Mouse (Mus musculus) embryonic facial prominence, embryonic 11.5 days (tissue): ENCODE measurements around the gene Znrf4. TPM values are rescaled to one million over a fixed set of nuclear protein-coding genes. Genes with fewer than 3 reads are reported as not detected.
A peak's percentile ranks its signal among the peaks of the same experiment; 100 is the strongest.

Experiments
- ATAC-seq: fragments of 200-750 bp; cut with Nextera tagmentation; replicated peaks from 2 replicates; pipeline ENCODE4 v1.8.0; 2017; ENCODE audit warnings: low read depth; ENCODE audit not compliant: insufficient number of reproducible peaks, low FRiP score, low TSS enrichment
- DNase-seq: peaks from one replicate; pipeline ENCODE4 v3.0.0-alpha.2; 2015; ENCODE audit warnings: low spot score
- H3K27ac ChIP-seq: fragments of 300-500 bp; sonication (generic); replicated peaks from 2 replicates; pipeline ENCODE4 v1.5.1; 2014; ENCODE audit warnings: mild to moderate bottlenecking, low read depth, low read length, control low read depth
- H3K27me3 ChIP-seq: fragments of 300-500 bp; sonication (generic); 2 replicates; pipeline ENCODE4 v1.6.1; 2014; ENCODE audit warnings: mild to moderate bottlenecking, low read length, moderate library complexity, mixed read lengths; ENCODE audit not compliant: control insufficient read depth, insufficient read depth
- H3K36me3 ChIP-seq: fragments of 300-500 bp; sonication (generic); replicated peaks from 2 replicates; pipeline ENCODE4 v1.6.1; 2014; ENCODE audit warnings: low read depth, mild to moderate bottlenecking, low read length, moderate library complexity, mixed read lengths; ENCODE audit not compliant: control insufficient read depth, insufficient read depth
- H3K4me1 ChIP-seq: fragments of 300-500 bp; sonication (generic); 2 replicates; pipeline ENCODE4 v1.6.1; 2014; ENCODE audit warnings: low read length, mixed read lengths; ENCODE audit not compliant: control insufficient read depth, insufficient read depth
- H3K4me2 ChIP-seq: fragments of 300-500 bp; sonication (generic); 2 replicates; pipeline ENCODE4 v1.6.1; 2014; ENCODE audit warnings: low read depth, mild to moderate bottlenecking, control low read depth, low read length, moderate library complexity
- H3K4me3 ChIP-seq: fragments of 300-500 bp; sonication (generic); 2 replicates; pipeline ENCODE4 v1.5.1; 2014; ENCODE audit warnings: low read depth, low read length, control low read depth
- H3K9ac ChIP-seq: fragments of 300-500 bp; sonication (generic); replicated peaks from 2 replicates; pipeline ENCODE4 v1.6.1; 2014; ENCODE audit warnings: mild to moderate bottlenecking, control low read depth, low read length
- H3K9me3 ChIP-seq: fragments of 300-500 bp; sonication (generic); replicated peaks from 2 replicates; pipeline ENCODE4 v1.6.1; 2016; ENCODE audit warnings: mild to moderate bottlenecking, low read length, inconsistent platforms, mixed read lengths; ENCODE audit not compliant: control insufficient read depth
- WGBS: fragments of 180-500 bp; shearing (Covaris S2); extraction: QIAGEN DNeasy Blood & Tissue Kit; methylation state at CpG from one replicate; pipeline ENCODE4 v1.1.7; 2014; 5-methylcytosine and 5-hydroxymethylcytosine counted together
- polyA plus RNA-seq: library from polyadenylated mRNA; unstranded; fragments of >200 nt; fragmentation: Nextera tagmentation; extraction: Ambion mirVana; gene quantifications from 2 replicates; pipeline ENCODE4 v1.2.1, GENCODE M21; 2014

The Znrf4 gene
- polyA plus RNA-seq, 1 experiment from 2014 or later: not detected

DNA sequence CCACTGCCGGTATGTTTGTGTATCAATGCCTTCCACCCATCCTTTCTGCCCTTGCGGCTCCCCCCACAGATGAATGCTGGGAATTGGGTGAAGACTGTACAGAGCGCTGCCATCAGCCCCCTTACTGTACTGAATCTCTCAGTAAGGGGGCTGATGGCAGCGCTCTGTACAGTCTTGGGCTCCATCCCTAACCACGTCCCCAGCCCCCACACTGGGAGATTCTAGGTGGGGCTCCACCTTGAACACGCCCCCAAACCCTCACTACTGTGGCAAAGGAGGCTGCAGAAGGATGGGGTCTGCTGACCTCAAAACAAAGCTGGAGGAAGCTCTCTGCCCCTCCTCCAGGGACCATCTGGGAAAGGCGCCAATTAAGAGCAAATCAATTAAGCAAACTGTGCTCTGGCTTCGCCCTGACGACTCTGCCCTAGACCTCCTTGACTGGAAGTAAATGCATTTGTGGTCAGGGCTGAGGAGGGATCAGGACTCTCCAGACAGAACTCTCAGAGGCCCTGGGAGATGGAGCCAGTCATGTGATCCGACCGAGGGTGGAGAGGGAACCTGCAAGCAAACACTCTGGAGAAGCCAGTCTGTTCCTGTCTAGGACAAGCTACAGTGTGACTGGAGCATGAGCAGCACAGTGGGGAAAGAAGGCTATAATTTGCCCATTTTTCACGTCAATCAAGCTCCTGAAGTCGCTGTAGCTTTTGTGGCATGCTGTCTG lies 3.6 kb upstream of the Znrf4 start:
- WGBS: 12% methylated on average over 13 of the region's 13 CpGs
- ATAC-seq (peak; percentile 80), DNase-seq (peak; percentile 54)
- Histone ChIP-seq H3K9me3 (no peaks in the 10 kb centered on the region), H3K9ac (peak overlapping the region; percentile 22; the same call in 1 of the 2 replicates), H3K4me1 (peaks cover 11% of the 10 kb centered on the region), H3K4me2 (peak overlapping the region; percentile 19; the same call in 1 of the 2 replicates), H3K27ac (no peak overlapping the region), H3K27me3 (peaks cover 28% of the 10 kb centered on the region), H3K36me3 (no peaks in the 10 kb centered on the region), H3K4me3 (no peak overlapping the region)

DNA sequence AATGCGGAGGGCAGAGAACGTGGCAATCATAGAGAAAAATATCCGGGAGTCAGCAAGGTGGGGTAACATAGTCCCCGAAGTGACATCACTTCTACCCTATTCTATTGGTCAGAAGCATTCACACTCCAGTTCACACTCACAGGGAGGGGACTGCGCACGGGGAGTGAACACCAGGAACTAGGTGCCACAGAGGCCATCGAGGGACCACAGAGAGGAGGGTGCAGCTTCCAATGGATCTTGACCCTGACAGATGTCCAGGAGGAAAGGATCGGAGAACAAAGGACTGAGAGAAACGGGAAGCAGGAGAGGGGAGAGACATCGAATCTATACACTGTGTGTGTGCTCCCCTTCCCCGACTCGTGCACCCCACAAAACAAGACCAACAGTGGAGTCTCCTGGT lies 2.7 kb upstream of the Znrf4 start:
- Histone ChIP-seq H3K4me1 (peaks cover 14% of the 10 kb centered on the region), H3K27me3 (peaks cover 37% of the 10 kb centered on the region), H3K4me2 (no peak overlapping the region), H3K9me3 (no peaks in the 10 kb centered on the region), H3K27ac (no peak overlapping the region), H3K36me3 (no peaks in the 10 kb centered on the region), H3K4me3 (no peak overlapping the region), H3K9ac (0 out of 2 replicates have a peak overlapping the region, but pooled peaks have one; percentile 22)
- DNase-seq (no peak), ATAC-seq (no peak)
- WGBS: 47% methylated on average over 12 of the region's 12 CpGs

DNA sequence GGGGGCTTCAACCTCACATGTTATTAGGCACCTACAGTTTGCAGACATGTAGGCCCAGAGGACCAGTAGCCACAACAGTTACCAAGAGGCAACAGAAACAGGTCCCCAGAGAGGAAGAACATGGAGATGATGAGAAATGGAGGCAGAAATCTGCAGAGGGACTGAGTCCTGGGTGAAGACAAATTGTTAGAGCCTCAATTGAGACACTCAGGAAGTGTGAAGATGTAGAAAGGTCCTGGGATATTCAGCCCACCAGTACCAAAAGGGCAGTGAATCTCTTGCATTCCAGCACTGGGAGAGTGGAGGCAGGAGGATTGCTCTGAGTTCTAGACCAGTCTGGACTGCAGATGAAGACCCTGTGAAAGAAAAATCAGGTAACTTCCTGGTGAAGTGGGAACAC lies 2.1 kb upstream of the Znrf4 start:
- no peak for DNase-seq
- ATAC-seq: no peak
- H3K27me3 ChIP-seq: peaks cover 38% of the 10 kb centered on the region
- H3K27ac ChIP-seq: no peak overlapping the region
- peaks cover 17% of the 10 kb centered on the region for H3K4me1 ChIP-seq
- no peak overlapping the region for H3K9ac ChIP-seq
- H3K9me3 ChIP-seq: no peaks in the 10 kb centered on the region
- no peak overlapping the region for H3K4me2 ChIP-seq
- no peak overlapping the region for H3K4me3 ChIP-seq
- no peaks in the 10 kb centered on the region for H3K36me3 ChIP-seq

DNA sequence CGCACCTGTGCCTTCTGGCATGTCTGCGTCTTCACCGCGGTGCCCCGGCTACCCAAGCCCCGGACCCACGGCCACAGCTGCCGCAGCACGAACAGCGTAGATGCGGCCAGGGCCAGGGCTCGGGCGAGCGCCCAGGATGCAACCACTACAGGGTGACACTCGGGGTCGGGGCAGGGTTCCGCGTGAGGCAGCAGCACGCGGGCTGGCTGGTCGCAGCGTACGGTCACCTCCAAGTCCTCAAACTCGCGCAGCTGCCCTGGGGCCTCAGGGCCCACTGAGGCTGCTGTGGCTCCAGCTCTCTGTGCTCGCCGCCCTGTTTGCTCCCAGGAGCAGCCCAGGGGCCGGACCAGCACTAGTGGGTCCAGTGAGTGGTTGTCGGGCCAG lies 532 bp downstream of the Znrf4 start:
- no peaks in the 10 kb centered on the region for H3K9me3 ChIP-seq
- H3K4me2 ChIP-seq: peak overlapping the region; percentile 27
- no peak overlapping the region for H3K27ac ChIP-seq
- 21% methylated on average over 29 of the region's 29 CpGs for WGBS
- no peaks in the 10 kb centered on the region for H3K36me3 ChIP-seq
- peaks cover 38% of the 10 kb centered on the region for H3K27me3 ChIP-seq
- no peak overlapping the region for H3K9ac ChIP-seq
- H3K4me3 ChIP-seq: peak overlapping the region; percentile 19
- H3K4me1 ChIP-seq: peaks cover 17% of the 10 kb centered on the region
- DNase-seq (no peak), ATAC-seq (no peak)

DNA sequence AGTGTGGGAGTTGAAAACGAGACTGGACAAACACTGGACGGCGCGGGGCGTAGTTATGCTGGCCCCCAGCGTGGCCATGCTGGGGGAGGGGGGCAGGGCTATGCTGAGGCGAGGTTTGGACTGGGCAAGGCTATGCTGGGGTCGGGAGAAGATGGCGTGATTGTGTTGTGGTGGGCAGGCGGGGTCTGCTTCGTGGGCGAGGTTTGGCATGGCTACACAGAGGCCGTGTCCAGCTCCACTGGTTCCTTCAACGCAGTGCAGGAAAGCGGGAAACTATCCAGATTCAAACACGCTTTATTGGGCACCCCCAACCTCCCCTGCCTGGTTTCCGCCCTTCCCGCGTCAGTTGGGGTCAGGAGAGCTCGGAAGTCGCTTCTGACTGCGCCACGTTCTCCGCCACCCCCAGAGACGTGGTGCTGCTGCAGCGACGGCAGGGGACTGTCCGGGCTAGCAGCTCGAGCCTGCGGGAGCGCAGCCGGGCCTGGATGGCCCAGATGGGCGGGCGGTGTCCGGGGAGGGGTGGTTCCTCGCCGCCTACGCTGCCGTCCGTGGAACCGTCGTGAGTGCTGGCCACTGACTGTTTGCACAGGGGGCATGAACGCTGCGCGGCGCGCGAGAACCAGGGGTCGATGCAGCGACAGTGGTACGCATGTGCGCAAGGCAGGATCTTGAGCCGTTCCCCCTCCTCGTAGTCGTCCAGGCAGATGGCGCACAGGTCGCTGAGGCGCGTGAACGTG lies 1.1 kb downstream of the Znrf4 start:
- no peak for DNase-seq
- H3K27ac ChIP-seq: no peak overlapping the region
- WGBS: 7% methylated on average over 60 of the region's 60 CpGs
- peaks cover 38% of the 10 kb centered on the region for H3K27me3 ChIP-seq
- H3K4me1 ChIP-seq: peaks cover 17% of the 10 kb centered on the region
- no peak for ATAC-seq
- no peaks in the 10 kb centered on the region for H3K36me3 ChIP-seq
- H3K9ac ChIP-seq: no peak overlapping the region
- no peaks in the 10 kb centered on the region for H3K9me3 ChIP-seq
- H3K4me3 ChIP-seq: peak overlapping the region; percentile 19
- H3K4me2 ChIP-seq: peak overlapping the region; percentile 27

DNA sequence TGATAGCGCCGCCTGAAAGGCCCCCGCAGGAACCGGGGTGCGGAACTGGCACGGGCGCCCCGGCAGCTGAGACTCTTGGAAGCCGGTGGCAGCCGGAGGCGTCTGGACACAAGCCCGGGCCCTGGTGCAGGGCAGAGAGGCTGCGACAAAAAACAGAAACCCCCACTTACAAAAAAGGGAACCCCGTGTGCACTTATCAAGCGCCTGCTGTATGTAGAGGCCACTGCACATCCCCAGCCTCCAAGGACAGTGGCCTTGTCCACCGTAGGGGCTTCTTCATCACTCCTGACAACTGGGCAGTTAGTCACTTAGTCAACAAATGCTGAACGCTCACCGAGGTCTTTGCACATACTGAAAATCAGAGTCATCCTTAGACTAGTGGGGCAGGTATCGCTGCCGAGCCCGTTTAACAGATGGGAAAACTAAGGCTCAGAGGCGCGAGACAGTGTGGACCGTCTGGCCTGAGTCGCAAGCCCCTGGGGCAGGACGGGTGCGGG lies 1.7 kb downstream of the Znrf4 start:
- no peaks in the 10 kb centered on the region for H3K9me3 ChIP-seq
- H3K9ac ChIP-seq: no peak overlapping the region
- H3K36me3 ChIP-seq: no peaks in the 10 kb centered on the region
- peaks cover 11% of the 10 kb centered on the region for H3K4me1 ChIP-seq
- H3K4me2 ChIP-seq: no peak overlapping the region
- no peak overlapping the region for H3K27ac ChIP-seq
- peaks cover 38% of the 10 kb centered on the region for H3K27me3 ChIP-seq
- DNase-seq: no peak
- no peak overlapping the region for H3K4me3 ChIP-seq
- no peak for ATAC-seq
- 28% methylated on average over 27 of the region's 27 CpGs for WGBS

DNA sequence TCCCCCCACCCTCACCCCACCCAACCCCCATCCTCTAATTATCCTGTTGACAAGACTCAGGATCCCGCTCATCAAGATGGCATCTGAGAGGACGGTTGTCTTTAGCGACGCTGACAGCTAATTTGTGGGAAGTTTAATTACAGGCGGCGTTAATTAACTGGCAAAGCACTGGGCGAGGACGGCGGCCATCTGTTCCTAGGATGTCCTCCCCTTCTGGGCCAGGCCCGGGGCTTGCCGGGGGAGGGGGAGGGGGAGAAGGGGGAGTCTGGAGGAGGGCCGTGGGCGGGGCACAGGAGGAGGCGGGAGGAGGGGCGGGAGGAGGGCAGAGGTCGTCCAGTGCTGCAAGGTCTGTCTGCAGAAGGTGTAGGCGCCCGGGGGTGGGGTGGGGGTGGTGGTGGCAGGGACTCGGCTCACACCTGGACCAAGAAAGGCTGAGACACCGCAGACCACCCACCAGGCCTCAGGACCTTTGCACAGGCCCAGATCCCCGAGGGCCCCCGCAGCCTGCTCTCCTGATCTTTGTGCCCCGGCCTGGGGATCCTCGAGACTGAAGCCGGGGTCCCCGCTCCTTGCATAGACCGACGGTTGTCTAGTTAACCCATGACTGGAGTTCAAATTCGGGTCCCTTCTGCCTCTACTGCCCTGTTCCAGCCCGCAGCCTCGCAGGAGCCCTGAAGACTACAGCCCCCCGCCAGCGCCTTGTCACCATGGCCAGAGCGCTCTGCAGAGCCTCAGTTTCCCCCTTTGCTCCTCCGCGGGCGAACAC lies 2.3 kb downstream of the Znrf4 start:
- H3K4me1 ChIP-seq: peaks cover 8% of the 10 kb centered on the region; the same call in 1 of the 2 replicates

More for the DNA sequence above, 2.3 kb downstream of the Znrf4 start:
- Histone ChIP-seq H3K27me3 (peaks cover 38% of the 10 kb centered on the region), H3K36me3 (no peaks in the 10 kb centered on the region), H3K9ac (no peak overlapping the region), H3K27ac (no peak overlapping the region), H3K9me3 (no peaks in the 10 kb centered on the region), H3K4me2 (peak overlapping the region; percentile 4; the same call in 1 of the 2 replicates), H3K4me3 (no peak overlapping the region)
- DNase-seq (peak; percentile 51), ATAC-seq (no peak)
- WGBS: 3% methylated on average over 30 of the region's 37 CpGs
